Mouse (Mus musculus): ENCODE measurements around the gene Snai3. TPM values are rescaled to one million over a fixed set of nuclear protein-coding genes. Genes with fewer than 3 reads are reported as not detected.

Snai3 gene
- total RNA-seq, 2 experiments from 2014 or later: 2.5 to 2.7 TPM

Small RNA genes lying within 50 kb of the gene (microRNA-seq; reads per million reads assigned to microRNA genes)
- gene Gm24366: not detected

Other genes starting within 250 kb of the Snai3 start
- gene Zfpm1, start 178.6 kb downstream of the Snai3 start, total RNA-seq (2021): 10 to 100 TPM; 21.3 to 22.6 TPM
- gene Trhr2, start 100.0 kb downstream of the Snai3 start, total RNA-seq (2021): not detected
- gene Zc3h18, start 84.1 kb downstream of the Snai3 start, total RNA-seq (2021): 10 to 100 TPM; 20.1 to 21.8 TPM
- not detected for gene Il17c, start 38.7 kb downstream of the Snai3 start, total RNA-seq (2021)
- 10 to 100 TPM; 39.4 to 45.3 TPM for gene Cyba, start 27.8 kb downstream of the Snai3 start, total RNA-seq (2021)
- 1 to 10 TPM; 5.3 to 5.7 TPM for gene Mvd, start 17.3 kb downstream of the Snai3 start, total RNA-seq (2021)
- 10 to 100 TPM; 35.8 to 38.2 TPM for gene Rnf166, start 15.3 kb upstream of the Snai3 start, total RNA-seq (2021)
- gene Ctu2, start 15.4 kb upstream of the Snai3 start, total RNA-seq (2021): 10 to 100 TPM in 1 of 2 experiments, 1 to 10 TPM in 1; 7.3 to 11.4 TPM
- gene Piezo1, start 90.6 kb upstream of the Snai3 start, total RNA-seq (2021): 10 to 100 TPM; 17.2 to 19.1 TPM
- 1 to 10 TPM; 2.7 to 3.2 TPM for gene Cdt1, start 107.3 kb upstream of the Snai3 start, total RNA-seq (2021)
- 10 to 100 TPM; 30.6 to 39.3 TPM for gene Aprt, start 116.2 kb upstream of the Snai3 start, total RNA-seq (2021)
- gene Galns, start 150.7 kb upstream of the Snai3 start, total RNA-seq (2021): 1 to 10 TPM; 2.9 to 3.4 TPM
- gene Trappc2l, start 150.9 kb upstream of the Snai3 start, total RNA-seq (2021): 10 to 100 TPM; 58.4 to 62.8 TPM
- not detected for gene Pabpn1l, start 162.0 kb upstream of the Snai3 start, total RNA-seq (2021)
- 10 to 100 TPM; 18.5 to 25.3 TPM for gene Cbfa2t3, start 238.4 kb upstream of the Snai3 start, total RNA-seq (2021)

All from heart, postnatal 25 days (tissue).